Mouse (Mus musculus) spleen, adult 2 months (tissue): ENCODE measurements around the gene Pde3a.

Source experiments
- CTCF ChIP-seq: fragments of 200-500 bp; IDR thresholded peaks from 2 replicates; pipeline ENCODE4 v1.5.1; 2011; ENCODE audit warnings: mild to moderate bottlenecking, inconsistent platforms; ENCODE audit not compliant: insufficient read depth, insufficient read length, insufficient replicate concordance; ENCODE audit errors: extremely low read depth
- POLR2A ChIP-seq: fragments of 200-500 bp; IDR thresholded peaks from 2 replicates; pipeline ENCODE4 v1.6.1; 2011; ENCODE audit warnings: low read depth, low read length, inconsistent platforms

- TF ChIP-seq CTCF (no peak), POLR2A (no peak)
Measured at GRCm38 (mm10) chr6:141200173-141200615, 48.9 kb upstream of the Pde3a start.
